Mouse (Mus musculus): ENCODE results near the gene Slc32a1.

- TF ChIP-seq CTCF (IDR thresholded peaks at IDR 0.05; ENCODE audit: low read depth) = no peak
- TF ChIP-seq EP300 (IDR thresholded peaks at IDR 0.05; ENCODE audit: low read depth) = no peak
Measured at GRCm38 (mm10) chr2:158595577-158595976, 15.0 kb upstream of the Slc32a1 start.
